In genomic region chr5:135877180-135877579, GRCm38 (mm10) we compare ENCODE assay signal across 8 mouse cellular contexts. TPM values are rescaled to one million over a fixed set of nuclear protein-coding genes. Genes with fewer than 3 reads are reported as not detected.
DNase-seq lines count a peak whose midpoint lies in the region; ATAC-seq and TF ChIP-seq lines count a peak whose summit lies in the region.

No protein-coding gene starts in this region.

- no peaks in the 10 kb centered on the region for H3K9me3 ChIP-seq in MEL (replicated peaks; ENCODE audit: insufficient read depth, low read length)
- H3K9me3 ChIP-seq in embryonic facial prominence, embryonic 13.5 days: no peaks in the 10 kb centered on the region
- no peaks in the 10 kb centered on the region for H3K9me3 ChIP-seq in heart, embryonic 16.5 days (replicated peaks; ENCODE audit: control insufficient read depth, low read length)

- TF ChIP-seq EP300 in MEL (IDR thresholded peaks at IDR 0.05; ENCODE audit: low read depth in 1 of 2, low read length in 2 of 2): no peak

- no peak for ATAC-seq in embryonic facial prominence, embryonic 13.5 days (ENCODE audit: insufficient number of reproducible peaks, insufficient read depth, low FRiP score, low TSS enrichment, low read depth)
- no peak for ATAC-seq in heart, embryonic 16.5 days (replicated peaks; ENCODE audit: extremely low read depth, insufficient read depth, low FRiP score)

- H3K4me1 ChIP-seq in MEL (ENCODE audit: control insufficient read depth in 1 of 2, insufficient read depth in 2 of 2, low read length in 2 of 2): peaks cover 0 to 34% of the 10 kb centered on the region in 2 experiments; a peak in 3 of 4 replicates
- peaks cover 20% of the 10 kb centered on the region for H3K4me1 ChIP-seq in embryonic facial prominence, embryonic 13.5 days
- peaks cover 25% of the 10 kb centered on the region for H3K4me1 ChIP-seq in heart, embryonic 16.5 days (ENCODE audit: control insufficient read depth, insufficient read depth, low read length)
- peaks cover 9% of the 10 kb centered on the region for H3K4me1 ChIP-seq in small intestine, adult 2 months (ENCODE audit: control insufficient read depth, insufficient read depth, insufficient read length, low read length)

- peak overlapping the region; percentile 60 to 71 for H3K4me3 ChIP-seq in MEL (ENCODE audit: control insufficient read depth in 1 of 2, insufficient read depth in 1 of 2, low read depth in 2 of 2, low read length in 2 of 2)
- peak overlapping the region; percentile 41 for H3K4me3 ChIP-seq in embryonic facial prominence, embryonic 13.5 days
- peak overlapping the region; percentile 51 for H3K4me3 ChIP-seq in heart, embryonic 16.5 days (ENCODE audit: low read length)
- no peak overlapping the region for H3K4me3 ChIP-seq in small intestine, adult 2 months (ENCODE audit: low read depth, low read length)

- peak overlapping the region; percentile 62 for H3K4me2 ChIP-seq in embryonic facial prominence, embryonic 13.5 days
- peak overlapping the region; percentile 72 for H3K4me2 ChIP-seq in heart, embryonic 16.5 days (ENCODE audit: low read depth, low read length)

- DNase-seq in cerebellum, adult 9-11 months: peak; percentile 48
- DNase-seq in cerebellum, adult 11 months: no peak
- DNase-seq in MEL (ENCODE audit: low read depth, low spot score): peak; percentile 88
- peak; percentile 85 for DNase-seq in kidney, postnatal 10 days
- peak; percentile 70 for DNase-seq in lung, postnatal 25 days (ENCODE audit: low spot score)

- no peak overlapping the region for H3K27ac ChIP-seq in MEL (ENCODE audit: control insufficient read depth, low read depth, low read length)
- no peak overlapping the region for H3K27ac ChIP-seq in embryonic facial prominence, embryonic 13.5 days
- H3K27ac ChIP-seq in heart, embryonic 16.5 days (ENCODE audit: low read length): peak overlapping the region; percentile 46; the same call in 1 of the 2 replicates
- no peak overlapping the region for H3K27ac ChIP-seq in small intestine, adult 2 months (ENCODE audit: insufficient read depth, low read depth, low read length)

- TF ChIP-seq POLR2A in MEL (IDR thresholded peaks at IDR 0.05; ENCODE audit: control insufficient read depth in 1 of 2, insufficient read depth in 1 of 2, low read depth in 1 of 2, low read length in 2 of 2, poor library complexity in 1 of 2): no peak
- no peak for TF ChIP-seq POLR2A in small intestine, adult 2 months (IDR thresholded peaks at IDR 0.05; ENCODE audit: low read depth, low read length)

- no peaks in the 10 kb centered on the region for H3K79me2 ChIP-seq in MEL (ENCODE audit: control insufficient read depth, insufficient read depth, low read length, poor library complexity)

- WGBS in embryonic facial prominence, embryonic 13.5 days: 13% methylated on average over 8 of the region's 8 CpGs
- 10% methylated on average over 8 of the region's 8 CpGs for WGBS in heart, embryonic 16.5 days
- WGBS in small intestine, adult 2 months: 7% methylated on average over 8 of the region's 8 CpGs

- H3K27me3 ChIP-seq in MEL (ENCODE audit: control insufficient read depth in 1 of 2, insufficient read depth in 2 of 2, low read length in 2 of 2): no peaks in the 10 kb centered on the region
- peaks cover 23% of the 10 kb centered on the region for H3K27me3 ChIP-seq in embryonic facial prominence, embryonic 13.5 days
- peaks cover 2% of the 10 kb centered on the region; the same call in 1 of the 2 replicates for H3K27me3 ChIP-seq in heart, embryonic 16.5 days (ENCODE audit: control insufficient read depth, insufficient read depth, low read length)
- H3K27me3 ChIP-seq in small intestine, adult 2 months (ENCODE audit: control insufficient read depth, insufficient read depth, low read length): peaks cover 10% of the 10 kb centered on the region; the same call in 1 of the 2 replicates

- H3K9ac ChIP-seq in MEL (ENCODE audit: control insufficient read depth, low read depth, low read length, poor library complexity, severe bottlenecking): peak overlapping the region; percentile 28
- H3K9ac ChIP-seq in embryonic facial prominence, embryonic 13.5 days: no peak overlapping the region; the same call in 1 of the 2 replicates
- H3K9ac ChIP-seq in heart, embryonic 16.5 days (ENCODE audit: low read length): peak overlapping the region; percentile 63

- TF ChIP-seq CTCF in MEL (IDR thresholded peaks at IDR 0.05 in 2 of 3, conservative IDR thresholded peaks at IDR 0.05 in 1 of 3; ENCODE audit: control insufficient read depth in 1 of 3, insufficient read depth in 1 of 3, low read depth in 2 of 3, low read length in 3 of 3, poor library complexity in 1 of 3, severe bottlenecking in 1 of 3): peak; percentile 75 to 82 (median 79)
- peak; percentile 31; the same call in 1 of the 2 replicates for TF ChIP-seq CTCF in small intestine, adult 2 months (IDR thresholded peaks at IDR 0.05; ENCODE audit: extremely low read depth, insufficient read length, insufficient replicate concordance, low read depth, low read length)

- peaks cover 0 to 6% of the 10 kb centered on the region in 2 experiments; a peak in 2 of 4 replicates for H3K36me3 ChIP-seq in MEL (ENCODE audit: control insufficient read depth in 1 of 2, insufficient read depth in 2 of 2, low read length in 2 of 2)
- no peaks in the 10 kb centered on the region for H3K36me3 ChIP-seq in embryonic facial prominence, embryonic 13.5 days
- H3K36me3 ChIP-seq in heart, embryonic 16.5 days (ENCODE audit: control insufficient read depth, insufficient read depth): no peaks in the 10 kb centered on the region
- no peaks in the 10 kb centered on the region for H3K36me3 ChIP-seq in small intestine, adult 2 months (ENCODE audit: control insufficient read depth, insufficient read depth, low read length)

- no peak; the same call in 1 of the 2 replicates for TF ChIP-seq RAD21 in MEL (IDR thresholded peaks at IDR 0.05; ENCODE audit: low read depth, low read length)

TF ChIP-seq in MEL, 35 proteins besides CTCF, POLR2A, EP300 and RAD21:
- 0 out of 2 replicates have a peak, but pooled peaks have one; percentile 12 for TF ChIP-seq TCF12 (IDR thresholded peaks at IDR 0.05; ENCODE audit: low read depth, low read length)
- TF ChIP-seq SMC3 (IDR thresholded peaks at IDR 0.05; ENCODE audit: low read depth, low read length): peak; percentile 63
- TF ChIP-seq NELFE (IDR thresholded peaks at IDR 0.05; ENCODE audit: low read depth, low read length): no peak
- 0 out of 2 replicates have a peak, but pooled peaks have one; percentile 27 for TF ChIP-seq MYC (IDR thresholded peaks at IDR 0.05; ENCODE audit: low read depth, low read length)
- peak; percentile 56 for TF ChIP-seq MAX (IDR thresholded peaks at IDR 0.05; ENCODE audit: low read length)
- TF ChIP-seq ELF1 (IDR thresholded peaks at IDR 0.05; ENCODE audit: low read depth, low read length): no peak

RNA-seq across cellular contexts. Expression of gene Hspb1, which starts 10.5 kb away (rescaled TPM):
- total RNA-seq in MEL (2012; rRNA removed): not detected in 2 replicates
- not detected for polyA plus RNA-seq in MEL (2012; ENCODE audit: insufficient read depth in 1 of 2, insufficient read length in 2 of 2, low read depth in 1 of 2, low replicate concordance in 2 of 2, missing spikeins in 1 of 2)
- 107 and 149 TPM in 2 replicates for polyA plus RNA-seq in embryonic facial prominence, embryonic 13.5 days (2015; fragmentation: Nextera tagmentation; extraction: Ambion mirVana)
- 794 and 965 TPM in 2 replicates for polyA plus RNA-seq in heart, embryonic 16.5 days (2015; fragmentation: Nextera tagmentation; extraction: Ambion mirVana)
- 91.6 and 121 TPM in 2 replicates for polyA plus RNA-seq in small intestine, adult 2 months (2012; rRNA removed)

RNA-seq across cellular contexts. Expression of gene Ywhag, which starts 57.2 kb away (rescaled TPM):
- total RNA-seq in MEL (2012; rRNA removed): 109 and 116 TPM in 2 replicates
- polyA plus RNA-seq in MEL (2012; ENCODE audit: insufficient read depth in 1 of 2, insufficient read length in 2 of 2, low read depth in 1 of 2, low replicate concordance in 2 of 2, missing spikeins in 1 of 2): 100 to 1,000 TPM; 268 to 295 TPM
- 164 and 178 TPM in 2 replicates for polyA plus RNA-seq in embryonic facial prominence, embryonic 13.5 days (2015; fragmentation: Nextera tagmentation; extraction: Ambion mirVana)
- polyA plus RNA-seq in heart, embryonic 16.5 days (2015; fragmentation: Nextera tagmentation; extraction: Ambion mirVana): 167 and 202 TPM in 2 replicates
- polyA plus RNA-seq in small intestine, adult 2 months (2012; rRNA removed): 21.2 and 27.3 TPM in 2 replicates

Comparison
In these comparisons a context has a peak if more than half of its experiments do, and no peak if none do; other contexts are left out.
1. RNA of gene Hspb1, which starts 10.5 kb away (polyA plus RNA-seq): 794 to 965 TPM in heart, embryonic 16.5 days, 107 to 149 TPM in embryonic facial prominence, embryonic 13.5 days and 91.6 to 121 TPM in small intestine, adult 2 months; not detected in MEL; every median in the first group is over 10 times any median in the second.